ENCODE assay signal across 11 mouse cellular contexts in genomic region chr10:104456352-104456725, GRCm38 (mm10).
DNase-seq lines count a peak whose midpoint lies in the region; ATAC-seq lines count a peak whose summit lies in the region.
"Had no signal": no experiment of that assay in that cellular context is flagged by ENCODE, and none has a peak within 500 bp of the region (broad histone marks: within the 10 kb centered on the region; RNA-seq: fewer than 3 reads in every experiment).

No protein-coding gene starts in this region.

- H3K4me3 ChIP-seq in heart, embryonic 10.5 days, result no peak overlapping the region
- no peak overlapping the region for H3K4me3 ChIP-seq in limb, embryonic 13.5 days
- H3K4me3 ChIP-seq in limb, embryonic 10.5 days, result no peak overlapping the region
- H3K4me3 ChIP-seq in hindbrain, embryonic 13.5 days, result peak overlapping the region; percentile 27
- 0 out of 2 replicates have a peak overlapping the region, but pooled peaks have one; percentile 5 for H3K4me3 ChIP-seq in neural tube, embryonic 12.5 days
- H3K4me3 ChIP-seq: embryonic facial prominence, embryonic 12.5 days had no signal

- no peak for ATAC-seq in limb, embryonic 13.5 days (ENCODE audit: low FRiP score, low read depth)
- peak; percentile 32; the same call in 1 of the 2 replicates for ATAC-seq in hindbrain, embryonic 13.5 days (ENCODE audit: low FRiP score)
- no peak for ATAC-seq in neural tube, embryonic 12.5 days (ENCODE audit: low FRiP score, low read depth)
- no peak for ATAC-seq in monocyte, adult 5-6 weeks (replicated peaks; ENCODE audit: insufficient number of reproducible peaks, low FRiP score, low TSS enrichment, poor library complexity, severe bottlenecking)
- ATAC-seq: inflammation-experienced regulatory T-cells, adult 6 months had no signal

- H3K9me3 ChIP-seq in heart, embryonic 10.5 days, result no peaks in the 10 kb centered on the region
- H3K9me3 ChIP-seq in limb, embryonic 13.5 days, result no peaks in the 10 kb centered on the region
- H3K9me3 ChIP-seq in limb, embryonic 10.5 days (replicated peaks), result no peaks in the 10 kb centered on the region
- no peaks in the 10 kb centered on the region for H3K9me3 ChIP-seq in hindbrain, embryonic 13.5 days
- no peaks in the 10 kb centered on the region for H3K9me3 ChIP-seq in neural tube, embryonic 12.5 days
- H3K9me3 ChIP-seq: embryonic facial prominence, embryonic 12.5 days had no signal

- H3K4me2 ChIP-seq in limb, embryonic 13.5 days (replicated peaks), result 0 out of 2 replicates have a peak overlapping the region, but pooled peaks have one; percentile 23
- peak overlapping the region; percentile 46 for H3K4me2 ChIP-seq in hindbrain, embryonic 13.5 days
- peak overlapping the region; percentile 52 for H3K4me2 ChIP-seq in neural tube, embryonic 12.5 days (replicated peaks)
- H3K4me2 ChIP-seq: embryonic facial prominence, embryonic 12.5 days had no signal

- H3K27me3 ChIP-seq in heart, embryonic 10.5 days (ENCODE audit: insufficient read depth, poor library complexity, severe bottlenecking), result no peaks in the 10 kb centered on the region
- no peaks in the 10 kb centered on the region for H3K27me3 ChIP-seq in limb, embryonic 13.5 days
- no peaks in the 10 kb centered on the region for H3K27me3 ChIP-seq in limb, embryonic 10.5 days (ENCODE audit: low read depth, poor library complexity, severe bottlenecking)
- H3K27me3 ChIP-seq in hindbrain, embryonic 13.5 days, result no peaks in the 10 kb centered on the region
- H3K27me3 ChIP-seq in neural tube, embryonic 12.5 days (replicated peaks), result no peaks in the 10 kb centered on the region
- H3K27me3 ChIP-seq: embryonic facial prominence, embryonic 12.5 days had no signal

- peak overlapping the region; percentile 10; the same call in 1 of the 2 replicates for H3K27ac ChIP-seq in heart, embryonic 10.5 days
- H3K27ac ChIP-seq in limb, embryonic 13.5 days, result no peak overlapping the region
- H3K27ac ChIP-seq in limb, embryonic 10.5 days, result no peak overlapping the region
- H3K27ac ChIP-seq in hindbrain, embryonic 13.5 days, result peak overlapping the region; percentile 2; the same call in 1 of the 2 replicates
- H3K27ac ChIP-seq in neural tube, embryonic 12.5 days, result no peak overlapping the region
- H3K27ac ChIP-seq: embryonic facial prominence, embryonic 12.5 days had no signal

- no peaks in the 10 kb centered on the region for H3K4me1 ChIP-seq in heart, embryonic 10.5 days
- H3K4me1 ChIP-seq in limb, embryonic 13.5 days, result no peaks in the 10 kb centered on the region
- H3K4me1 ChIP-seq in limb, embryonic 10.5 days, result no peaks in the 10 kb centered on the region
- H3K4me1 ChIP-seq in hindbrain, embryonic 13.5 days (replicated peaks), result 0 out of 2 replicates have a peak, but pooled peaks cover 2% of the 10 kb centered on the region
- no peaks in the 10 kb centered on the region for H3K4me1 ChIP-seq in neural tube, embryonic 12.5 days
- H3K4me1 ChIP-seq: embryonic facial prominence, embryonic 12.5 days had no signal

- H3K9ac ChIP-seq in limb, embryonic 13.5 days, result no peak overlapping the region
- peak overlapping the region; percentile 58 for H3K9ac ChIP-seq in hindbrain, embryonic 13.5 days
- H3K9ac ChIP-seq in neural tube, embryonic 12.5 days, result no peak overlapping the region
- H3K9ac ChIP-seq: embryonic facial prominence, embryonic 12.5 days had no signal

- H3K36me3 ChIP-seq in heart, embryonic 10.5 days, result no peaks in the 10 kb centered on the region
- no peaks in the 10 kb centered on the region for H3K36me3 ChIP-seq in limb, embryonic 13.5 days
- H3K36me3 ChIP-seq in limb, embryonic 10.5 days, result no peaks in the 10 kb centered on the region
- no peaks in the 10 kb centered on the region for H3K36me3 ChIP-seq in hindbrain, embryonic 13.5 days
- H3K36me3 ChIP-seq in neural tube, embryonic 12.5 days, result no peaks in the 10 kb centered on the region
- H3K36me3 ChIP-seq: embryonic facial prominence, embryonic 12.5 days had no signal

- DNase-seq in heart, embryonic 10.5 days (ENCODE audit: low spot score), result no peak
- no peak for DNase-seq in heart, adult 8-10 months (ENCODE audit: low spot score)
- DNase-seq in limb, embryonic 10.5 days (ENCODE audit: low spot score), result no peak
- no peak for DNase-seq in thymus, adult 18-20 months
- DNase-seq: lung, adult 2 months had no signal

- WGBS in heart, embryonic 10.5 days, result 83% methylated on average over 5 of the region's 5 CpGs
- 72% methylated on average over 5 of the region's 5 CpGs for WGBS in limb, embryonic 13.5 days
- 86% methylated on average over 5 of the region's 5 CpGs for WGBS in limb, embryonic 10.5 days
- 16% methylated on average over 5 of the region's 5 CpGs for WGBS in hindbrain, embryonic 13.5 days
- WGBS in neural tube, embryonic 12.5 days, result 23% methylated on average over 5 of the region's 5 CpGs

Comparison
In these comparisons a context has a peak if more than half of its experiments do, and no peak if none do; other contexts are left out.
1. H3K27ac ChIP-seq: peak in heart, embryonic 10.5 days (single experiment) and hindbrain, embryonic 13.5 days (single experiment); none in limb, embryonic 13.5 days (single experiment), limb, embryonic 10.5 days (single experiment) and neural tube, embryonic 12.5 days (single experiment).
2. H3K4me3 ChIP-seq: peak in hindbrain, embryonic 13.5 days (single experiment) and neural tube, embryonic 12.5 days (single experiment); none in heart, embryonic 10.5 days (single experiment), limb, embryonic 13.5 days (single experiment) and limb, embryonic 10.5 days (single experiment).
3. Peak in every context shown above with its lines, with median percentiles within 50 percentile points of each other: H3K4me2 ChIP-seq.